Mouse (Mus musculus) hindbrain, embryonic 12.5 days (tissue): ENCODE measurements around the gene Adgrd1. TPM values are rescaled to one million over a fixed set of nuclear protein-coding genes. Genes with fewer than 3 reads are reported as not detected.

ENCODE experiments used
- ATAC-seq: fragments of 200-750 bp; cut with Nextera tagmentation; 2 replicates; pipeline ENCODE4 v1.8.0; 2017; ENCODE audit warnings: moderate TSS enrichment; ENCODE audit not compliant: low FRiP score
- H3K27ac ChIP-seq: fragments of 300-500 bp; sonication (generic); 2 replicates; pipeline ENCODE4 v1.5.1; 2016; ENCODE audit warnings: mild to moderate bottlenecking
- H3K27me3 ChIP-seq: fragments of 300-500 bp; sonication (generic); 2 replicates; pipeline ENCODE4 v1.6.1; 2016; ENCODE audit warnings: mild to moderate bottlenecking
- H3K36me3 ChIP-seq: fragments of 300-500 bp; sonication (generic); 2 replicates; pipeline ENCODE4 v1.6.1; 2016; ENCODE audit warnings: mild to moderate bottlenecking
- H3K4me1 ChIP-seq: fragments of 300-500 bp; sonication (generic); 2 replicates; pipeline ENCODE4 v1.6.1; 2016
- H3K4me2 ChIP-seq: fragments of 300-500 bp; sonication (generic); replicated peaks from 2 replicates; pipeline ENCODE4 v1.6.1; 2016; ENCODE audit warnings: mild to moderate bottlenecking
- H3K4me3 ChIP-seq: fragments of 300-500 bp; sonication (generic); 2 replicates; pipeline ENCODE4 v1.5.1; 2016; ENCODE audit warnings: mild to moderate bottlenecking
- H3K9ac ChIP-seq: fragments of 300-500 bp; sonication (generic); 2 replicates; pipeline ENCODE4 v1.6.1; 2016; ENCODE audit warnings: mild to moderate bottlenecking, moderate library complexity
- H3K9me3 ChIP-seq: fragments of 300-500 bp; sonication (generic); replicated peaks from 2 replicates; pipeline ENCODE4 v1.6.1; 2016; ENCODE audit warnings: mild to moderate bottlenecking
- WGBS: fragments of 180-500 bp; shearing (Covaris S2); methylation state at CpG from one replicate; pipeline ENCODE4 v1.1.7; 2016; 5-methylcytosine and 5-hydroxymethylcytosine counted together
- polyA plus RNA-seq: library from polyadenylated mRNA; unstranded; fragments of >200 nt; fragmentation: Nextera tagmentation; extraction: Ambion mirVana; gene quantifications from 2 replicates; pipeline ENCODE4 v1.2.1, GENCODE M21; 2016

The Adgrd1 gene
- polyA plus RNA-seq, 1 experiment from 2014 or later = 0.09 TPM

DNA sequence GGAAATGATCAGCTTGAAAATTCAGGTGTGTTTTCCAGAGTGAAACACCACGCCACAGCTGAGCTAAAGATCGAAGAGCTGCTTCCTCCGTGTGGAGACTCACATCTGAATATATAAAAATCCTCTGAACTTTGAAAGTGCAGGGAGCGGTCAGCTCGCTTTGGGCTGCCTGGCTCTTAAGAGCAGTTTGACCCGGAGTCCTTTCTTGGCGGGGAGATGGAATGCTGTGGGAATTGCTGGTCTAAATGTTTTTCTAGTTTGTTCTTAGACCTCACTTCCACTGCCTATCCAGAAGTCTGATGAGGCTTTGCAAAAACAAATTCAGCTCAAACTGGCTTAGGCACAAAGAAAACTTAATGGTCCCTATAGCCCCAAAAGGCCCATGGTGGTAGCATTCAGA lies 90.4 kb downstream of the Adgrd1 start:
- WGBS = 72% methylated on average over 7 of the region's 7 CpGs
- no peak overlapping the region for H3K4me2 ChIP-seq
- peaks cover 30% of the 10 kb centered on the region for H3K4me1 ChIP-seq
- H3K9ac ChIP-seq = no peak overlapping the region
- no peak overlapping the region for H3K27ac ChIP-seq
- H3K4me3 ChIP-seq = no peak overlapping the region
- H3K9me3 ChIP-seq = no peaks in the 10 kb centered on the region
- ATAC-seq = no peak
- H3K36me3 ChIP-seq = no peaks in the 10 kb centered on the region
- no peaks in the 10 kb centered on the region for H3K27me3 ChIP-seq

DNA sequence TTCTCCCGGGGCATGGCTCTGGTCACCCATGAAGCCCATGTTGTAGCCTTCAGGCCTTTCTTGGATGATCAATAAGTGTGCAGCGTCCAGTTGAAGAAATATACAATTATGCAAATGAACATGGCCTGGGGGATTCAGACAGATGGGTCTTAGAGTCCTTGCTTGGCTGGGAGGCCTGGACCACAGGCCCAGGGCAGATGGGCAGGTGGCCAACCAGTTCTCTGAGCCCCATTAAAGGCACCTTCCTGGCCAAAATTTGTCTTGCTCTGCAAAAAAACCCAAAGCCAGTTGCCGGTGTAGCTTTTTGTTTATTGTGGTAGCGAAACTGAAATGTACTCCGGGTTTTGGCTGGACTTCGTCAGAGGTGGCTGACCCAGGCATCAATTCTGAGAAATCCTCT lies 92.5 kb downstream of the Adgrd1 start:
- 79% methylated on average over 6 of the region's 6 CpGs for WGBS
- Histone ChIP-seq H3K4me3 (no peak overlapping the region), H3K36me3 (no peaks in the 10 kb centered on the region), H3K4me2 (no peak overlapping the region), H3K27me3 (no peaks in the 10 kb centered on the region), H3K9me3 (no peaks in the 10 kb centered on the region), H3K4me1 (peaks cover 17% of the 10 kb centered on the region), H3K9ac (no peak overlapping the region), H3K27ac (no peak overlapping the region)
- ATAC-seq = no peak

DNA sequence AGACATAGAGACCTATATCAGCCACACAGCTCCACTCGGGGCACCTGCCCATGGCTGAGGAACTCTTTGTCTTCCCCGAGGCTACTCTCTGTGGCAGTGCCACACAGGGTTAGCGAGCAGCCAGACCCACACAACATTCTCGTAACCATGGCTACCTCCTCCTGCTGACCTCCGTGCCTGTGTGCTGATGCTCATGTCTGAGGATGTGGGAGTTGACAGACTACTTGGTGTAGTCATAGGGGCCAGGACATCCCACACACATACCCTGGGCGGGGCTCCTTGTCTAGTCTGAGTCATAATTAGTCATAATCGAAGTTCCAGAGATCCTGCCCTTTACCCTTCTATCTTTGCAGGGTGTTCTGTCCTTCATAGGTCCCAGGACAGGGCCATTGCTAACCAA lies 93.5 kb downstream of the Adgrd1 start:
- Histone ChIP-seq H3K27me3 (no peaks in the 10 kb centered on the region), H3K4me2 (no peak overlapping the region), H3K4me1 (peaks cover 14% of the 10 kb centered on the region), H3K9me3 (no peaks in the 10 kb centered on the region), H3K9ac (no peak overlapping the region), H3K27ac (no peak overlapping the region), H3K4me3 (no peak overlapping the region), H3K36me3 (no peaks in the 10 kb centered on the region)
- WGBS = 61% methylated on average over 7 of the region's 7 CpGs
- ATAC-seq = no peak

DNA sequence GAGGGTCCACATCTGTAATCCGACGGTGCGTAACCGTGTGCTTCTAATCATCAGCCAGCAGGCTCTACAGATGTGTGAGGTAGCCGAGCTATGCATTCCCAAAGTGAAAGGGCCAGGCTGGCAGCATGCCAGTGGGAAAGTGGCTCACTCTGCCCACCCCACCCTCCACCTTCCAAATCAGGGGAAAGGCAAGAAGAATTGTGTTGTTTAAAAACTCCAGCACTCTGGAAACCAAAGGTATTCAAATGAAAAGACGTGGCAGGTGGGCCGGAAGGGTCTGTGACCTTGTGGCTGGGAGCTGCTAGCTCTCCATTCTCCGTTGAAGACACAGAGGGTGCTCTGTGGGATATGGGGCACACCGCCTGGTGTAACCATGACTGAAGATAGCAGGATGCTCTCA lies 100.0 kb downstream of the Adgrd1 start:
- WGBS = 53% methylated on average over 9 of the region's 9 CpGs

DNA sequence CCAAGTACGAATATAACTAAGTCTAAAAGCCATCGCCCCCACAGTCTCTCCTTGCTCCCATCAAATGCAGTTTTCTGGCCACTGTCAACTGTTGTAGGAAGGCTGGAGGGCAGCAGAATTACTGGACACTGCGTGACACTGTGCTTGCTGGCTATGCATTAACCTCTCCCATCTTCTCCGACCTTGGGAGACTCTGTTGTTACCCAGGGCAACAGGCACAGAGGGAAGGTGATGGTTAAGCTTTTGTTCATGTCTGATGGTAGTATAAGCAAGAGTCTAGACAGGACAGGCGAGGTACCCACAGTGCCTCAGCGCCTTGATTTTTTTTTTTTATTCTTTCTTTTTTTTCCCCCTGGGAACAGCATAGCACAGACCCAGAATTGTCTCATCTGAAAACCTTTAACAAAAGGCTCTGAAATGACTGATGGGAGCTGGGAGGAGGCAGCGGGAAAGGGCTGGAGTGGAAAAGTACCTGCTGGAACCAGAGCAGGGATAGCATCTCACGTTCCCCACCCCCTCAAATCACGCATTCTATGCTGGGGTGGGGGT lies 100.5 kb downstream of the Adgrd1 start:
- Histone ChIP-seq H3K27me3 (no peaks in the 10 kb centered on the region), H3K4me1 (peaks cover 19% of the 10 kb centered on the region), H3K27ac (no peak overlapping the region), H3K4me2 (no peak overlapping the region), H3K4me3 (no peak overlapping the region), H3K9ac (no peak overlapping the region), H3K36me3 (no peaks in the 10 kb centered on the region), H3K9me3 (no peaks in the 10 kb centered on the region)
- 39% methylated on average over 9 of the region's 9 CpGs for WGBS
- ATAC-seq = peak; percentile 35

More for the DNA sequence above, 100.0 kb downstream of the Adgrd1 start:
- no peak overlapping the region for H3K27ac ChIP-seq
- no peak overlapping the region for H3K9ac ChIP-seq
- no peak overlapping the region for H3K4me2 ChIP-seq
- H3K36me3 ChIP-seq = no peaks in the 10 kb centered on the region
- no peaks in the 10 kb centered on the region for H3K9me3 ChIP-seq
- H3K4me3 ChIP-seq = no peak overlapping the region
- no peak for ATAC-seq
- H3K4me1 ChIP-seq = peaks cover 19% of the 10 kb centered on the region
- no peaks in the 10 kb centered on the region for H3K27me3 ChIP-seq

DNA sequence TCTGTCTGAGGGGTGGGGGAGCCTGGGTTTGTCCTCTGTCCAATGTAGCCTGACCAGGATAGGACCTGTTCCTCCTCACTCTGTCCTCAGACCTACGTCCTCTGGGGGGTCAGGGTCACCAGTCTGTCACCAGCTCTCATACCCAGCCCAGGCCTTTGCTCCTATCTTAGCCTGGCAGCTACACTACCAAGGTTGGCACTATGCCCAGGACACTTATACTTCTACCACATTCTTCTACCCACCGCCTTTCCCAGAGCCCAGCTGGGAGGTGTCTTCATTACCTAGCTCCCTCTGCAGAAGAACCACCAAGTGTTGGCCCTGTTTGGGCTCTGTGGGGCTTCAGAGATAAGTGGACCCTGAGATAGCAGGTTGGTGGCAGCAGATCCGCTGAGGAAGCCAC lies 103.6 kb downstream of the Adgrd1 start:
- H3K9ac ChIP-seq = no peak overlapping the region
- peaks cover 19% of the 10 kb centered on the region for H3K4me1 ChIP-seq
- no peak overlapping the region for H3K4me2 ChIP-seq
- ATAC-seq = no peak
- no peaks in the 10 kb centered on the region for H3K9me3 ChIP-seq
- no peak overlapping the region for H3K4me3 ChIP-seq
- H3K27me3 ChIP-seq = no peaks in the 10 kb centered on the region
- H3K27ac ChIP-seq = no peak overlapping the region
- H3K36me3 ChIP-seq = no peaks in the 10 kb centered on the region
- 89% methylated on average over 3 of the region's 3 CpGs for WGBS

DNA sequence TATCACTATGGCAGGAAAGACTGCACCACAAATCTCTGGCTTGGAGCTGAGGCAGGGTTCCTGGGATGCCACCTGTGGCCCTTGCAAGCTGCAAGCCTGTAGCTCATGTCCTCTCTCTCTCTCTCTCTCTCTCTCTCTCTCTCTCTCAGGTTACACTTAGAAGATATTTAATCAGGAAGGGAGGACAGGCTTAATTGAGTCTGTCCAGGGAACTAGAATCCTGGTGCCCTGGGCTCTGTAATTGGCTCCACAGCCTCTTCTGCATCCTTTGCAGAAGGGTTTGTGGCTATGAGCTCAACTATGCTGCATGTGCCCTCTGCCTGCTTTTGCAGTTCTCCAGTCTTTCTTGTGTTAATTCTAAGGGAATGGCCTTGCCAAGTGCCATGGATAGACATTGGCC lies 111.7 kb downstream of the Adgrd1 start:
- H3K36me3 ChIP-seq = no peaks in the 10 kb centered on the region
- no peaks in the 10 kb centered on the region for H3K9me3 ChIP-seq
- no peak overlapping the region for H3K27ac ChIP-seq
- no peak overlapping the region for H3K9ac ChIP-seq
- no peak for ATAC-seq
- no peak overlapping the region for H3K4me3 ChIP-seq
- H3K4me2 ChIP-seq = no peak overlapping the region
- peaks cover 13% of the 10 kb centered on the region for H3K4me1 ChIP-seq
- 0 out of 2 replicates have a peak, but pooled peaks cover 15% of the 10 kb centered on the region for H3K27me3 ChIP-seq

DNA sequence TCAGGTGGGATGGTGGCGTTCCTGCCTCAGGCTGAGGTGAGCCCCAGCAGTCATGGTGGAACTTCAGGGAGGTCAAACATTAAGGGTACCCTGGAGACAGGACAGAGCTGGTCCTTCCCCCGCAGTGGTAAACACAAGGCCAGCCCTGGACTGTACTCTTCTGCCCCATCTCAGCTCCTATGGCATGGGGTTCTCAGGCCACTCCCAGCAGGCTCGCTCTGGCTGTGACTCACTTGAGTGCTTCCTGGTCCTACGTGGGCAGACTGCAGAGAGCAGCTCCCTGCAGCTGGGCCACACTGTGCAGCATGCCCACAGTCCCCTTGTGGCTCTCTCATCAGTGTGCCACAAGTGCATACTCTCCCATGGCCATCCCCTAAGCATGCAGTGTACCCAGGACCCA lies 112.3 kb downstream of the Adgrd1 start:
- no peak overlapping the region for H3K9ac ChIP-seq
- H3K4me3 ChIP-seq = no peak overlapping the region
- no peaks in the 10 kb centered on the region for H3K9me3 ChIP-seq
- H3K27ac ChIP-seq = no peak overlapping the region
- no peak overlapping the region for H3K4me2 ChIP-seq
- WGBS = 78% methylated on average over 4 of the region's 4 CpGs
- peaks cover 14% of the 10 kb centered on the region for H3K4me1 ChIP-seq
- H3K36me3 ChIP-seq = no peaks in the 10 kb centered on the region
- no peak for ATAC-seq
- 0 out of 2 replicates have a peak, but pooled peaks cover 15% of the 10 kb centered on the region for H3K27me3 ChIP-seq

DNA sequence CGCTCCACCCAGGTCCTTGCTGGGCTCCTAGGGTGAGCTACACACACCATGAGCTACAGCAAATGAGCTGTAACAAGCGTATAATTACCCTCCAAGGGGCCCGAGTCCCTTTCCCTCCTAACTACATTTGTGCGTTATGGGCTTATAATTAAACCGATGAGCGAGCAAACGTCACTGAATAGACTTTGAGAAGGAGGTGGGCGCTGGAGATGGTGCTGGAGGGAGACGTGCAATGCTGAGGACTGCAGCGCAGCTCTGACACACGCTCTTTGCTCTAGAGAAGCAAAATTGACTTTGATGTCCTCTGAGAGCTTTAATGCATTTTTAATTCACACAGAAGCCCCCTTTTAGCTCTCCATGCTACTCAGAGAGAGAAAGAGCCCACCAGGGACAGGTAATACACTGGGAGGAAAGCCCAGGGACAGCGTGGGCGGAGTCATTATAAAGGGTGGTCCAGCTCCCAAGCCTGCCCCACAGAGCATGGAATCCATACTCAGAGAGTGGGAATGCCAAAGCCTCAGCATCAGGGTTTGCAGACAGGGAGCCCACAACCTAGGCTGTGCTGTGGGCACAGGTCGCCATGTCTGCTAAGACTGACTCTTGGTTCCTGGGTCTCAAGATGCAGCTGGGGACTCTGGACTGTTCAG lies 115.0 kb downstream of the Adgrd1 start:
- ATAC-seq = peak; percentile 45
- Histone ChIP-seq H3K4me2 (no peak overlapping the region), H3K4me3 (no peak overlapping the region), H3K9me3 (no peaks in the 10 kb centered on the region), H3K27me3 (0 out of 2 replicates have a peak, but pooled peaks cover 15% of the 10 kb centered on the region), H3K27ac (no peak overlapping the region), H3K9ac (no peak overlapping the region), H3K4me1 (peaks cover 16% of the 10 kb centered on the region), H3K36me3 (no peaks in the 10 kb centered on the region)
- WGBS = 54% methylated on average over 14 of the region's 14 CpGs

DNA sequence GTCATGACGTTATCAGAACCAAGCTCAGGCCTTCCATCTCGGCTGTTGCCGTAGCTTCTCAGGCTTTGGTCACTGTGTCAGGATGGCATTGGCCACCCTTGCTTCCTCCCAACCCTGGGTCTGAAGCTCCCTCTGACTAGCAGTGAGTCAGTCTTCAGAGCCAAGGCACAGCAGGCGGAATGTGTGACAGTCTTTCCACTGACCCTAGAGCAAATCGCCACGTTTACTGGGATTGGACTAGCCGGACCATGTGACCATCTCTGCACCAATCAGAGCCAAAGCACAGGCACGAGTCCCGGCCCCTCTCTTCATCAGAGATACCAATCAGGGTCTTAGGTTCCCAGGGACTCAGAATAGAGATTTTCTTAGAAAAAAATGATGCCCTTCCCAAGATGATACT lies 117.5 kb downstream of the Adgrd1 start:
- Histone ChIP-seq H3K36me3 (no peaks in the 10 kb centered on the region), H3K27me3 (0 out of 2 replicates have a peak, but pooled peaks cover 12% of the 10 kb centered on the region), H3K4me2 (no peak overlapping the region), H3K9me3 (no peaks in the 10 kb centered on the region), H3K27ac (no peak overlapping the region), H3K9ac (no peak overlapping the region), H3K4me1 (peaks cover 33% of the 10 kb centered on the region), H3K4me3 (no peak overlapping the region)
- WGBS = 54% methylated on average over 9 of the region's 9 CpGs
- no peak for ATAC-seq

DNA sequence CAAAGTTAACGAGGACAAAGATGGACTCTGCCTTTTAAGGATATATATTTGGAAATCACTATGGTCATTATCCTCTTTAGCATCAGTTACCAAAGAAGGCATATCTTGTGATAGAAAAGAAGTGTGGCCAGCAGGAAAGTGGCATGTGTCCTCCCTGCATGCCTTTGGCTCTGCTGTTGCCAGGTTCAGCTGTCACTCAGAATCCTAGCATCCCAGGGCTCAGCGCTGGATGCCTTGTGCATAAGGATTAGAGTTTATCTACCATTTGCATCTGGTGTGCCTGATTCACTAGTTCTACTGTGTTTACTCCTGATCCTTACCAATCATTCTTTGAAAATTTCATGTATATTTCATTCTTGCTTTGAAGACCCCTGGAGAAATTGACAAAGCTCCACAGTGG lies 119.5 kb downstream of the Adgrd1 start:
- no peak overlapping the region for H3K4me3 ChIP-seq
- H3K36me3 ChIP-seq = no peaks in the 10 kb centered on the region
- no peak overlapping the region for H3K27ac ChIP-seq
- ATAC-seq = no peak
- H3K9me3 ChIP-seq = no peaks in the 10 kb centered on the region; the same call in 1 of the 2 replicates
- H3K27me3 ChIP-seq = 0 out of 2 replicates have a peak, but pooled peaks cover 3% of the 10 kb centered on the region
- H3K4me1 ChIP-seq = peaks cover 33% of the 10 kb centered on the region
- H3K4me2 ChIP-seq = no peak overlapping the region
- H3K9ac ChIP-seq = no peak overlapping the region
- WGBS = 80% methylated on average over 2 of the region's 2 CpGs

DNA sequence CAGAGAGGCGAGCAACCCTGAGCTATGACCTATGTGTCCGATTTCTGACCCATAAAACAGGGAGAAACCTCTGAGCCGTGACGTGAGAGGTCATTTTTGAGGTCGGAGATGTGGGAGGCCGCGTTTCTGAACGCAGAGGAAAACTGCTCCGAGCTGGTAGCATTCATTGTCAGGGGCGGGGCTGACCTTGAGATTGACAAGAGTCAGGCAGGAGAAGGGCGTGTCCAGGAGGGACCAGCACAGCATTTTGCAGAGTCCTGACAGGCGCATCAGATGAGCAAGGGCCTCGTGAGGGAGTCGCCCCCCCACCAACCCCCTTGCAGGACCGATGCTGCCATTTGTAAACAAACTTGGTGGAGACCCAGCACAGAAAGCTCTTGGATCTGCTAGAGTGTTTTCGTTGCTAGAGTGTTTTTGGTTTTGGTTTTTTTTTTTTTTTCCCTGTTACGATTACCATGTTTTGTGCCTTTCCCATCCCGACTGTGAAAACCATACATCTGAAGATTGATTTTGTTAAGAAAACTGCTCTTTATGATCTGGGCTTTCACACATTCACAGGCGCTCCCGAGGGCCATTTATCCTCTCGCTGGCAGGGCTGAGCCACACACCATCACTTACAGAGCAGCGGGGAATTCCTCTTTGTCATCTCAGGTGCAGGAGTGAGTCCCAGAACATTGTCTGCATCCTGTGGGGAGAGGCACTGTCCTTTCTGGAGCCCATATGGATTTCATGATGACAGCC lies 121.1 kb downstream of the Adgrd1 start:
- 7% methylated on average over 22 of the region's 22 CpGs for WGBS
- Histone ChIP-seq H3K27me3 (no peaks in the 10 kb centered on the region), H3K4me2 (peak overlapping the region; percentile 21), H3K9ac (no peak overlapping the region), H3K4me1 (peaks cover 21% of the 10 kb centered on the region), H3K9me3 (no peaks in the 10 kb centered on the region; the same call in 1 of the 2 replicates), H3K36me3 (no peaks in the 10 kb centered on the region), H3K27ac (peak overlapping the region; percentile 79), H3K4me3 (no peak overlapping the region)
- ATAC-seq = 0 out of 2 replicates have a peak, but pooled peaks have one; percentile 20

DNA sequence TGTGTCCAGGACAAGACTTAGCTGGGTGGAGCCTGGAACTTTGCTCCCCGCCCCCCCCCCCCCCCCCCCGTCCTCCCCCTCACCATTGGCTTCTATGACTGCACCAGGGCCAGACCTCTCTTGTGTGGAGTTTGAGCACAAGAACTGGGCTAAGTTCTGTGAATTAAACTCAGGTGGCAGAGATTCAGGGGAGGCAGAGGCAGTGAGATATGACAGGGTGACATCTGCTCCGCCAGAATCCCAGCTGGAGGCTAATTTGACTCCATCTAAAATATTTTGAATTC lies 121.6 kb downstream of the Adgrd1 start:
- H3K27me3 ChIP-seq = no peaks in the 10 kb centered on the region
- H3K4me1 ChIP-seq = peaks cover 21% of the 10 kb centered on the region
- no peak overlapping the region for H3K9ac ChIP-seq
- WGBS = 7% methylated on average over 1 of the region's 3 CpGs
- H3K9me3 ChIP-seq = no peaks in the 10 kb centered on the region; the same call in 1 of the 2 replicates
- H3K4me3 ChIP-seq = no peak overlapping the region
- H3K36me3 ChIP-seq = no peaks in the 10 kb centered on the region
- peak overlapping the region; percentile 21 for H3K4me2 ChIP-seq
- H3K27ac ChIP-seq = peak overlapping the region; percentile 79
- peak; percentile 66 for ATAC-seq
